Mouse (Mus musculus) lung, embryonic 15.5 days (tissue): ENCODE data around the gene Hid1. TPM values are rescaled to one million over a fixed set of nuclear protein-coding genes. Genes with fewer than 3 reads are reported as not detected.
A peak's percentile ranks its signal among the peaks of the same experiment; 100 is the strongest.
"Not testable (repeated sequence)": the region's sequence is repeated elsewhere in the genome, so short reads cannot be mapped to it uniquely, and the experiment has no call there.

Experiments used
- ATAC-seq: fragments of 200-750 bp; cut with Nextera tagmentation; 2 replicates; pipeline ENCODE4 v1.8.0; 2017; ENCODE audit warnings: moderate number of reproducible peaks, borderline replicate concordance; ENCODE audit not compliant: low FRiP score, low TSS enrichment; ENCODE audit errors: extremely low read depth
- H3K27ac ChIP-seq: fragments of 300-500 bp; sonication (generic); 2 replicates; pipeline ENCODE4 v1.5.1; 2015; ENCODE audit warnings: moderate library complexity, mild to moderate bottlenecking, inconsistent platforms
- H3K27me3 ChIP-seq: fragments of 300-500 bp; sonication (generic); 2 replicates; pipeline ENCODE4 v1.6.1; 2015; ENCODE audit warnings: inconsistent platforms
- H3K36me3 ChIP-seq: fragments of 300-500 bp; sonication (generic); 2 replicates; pipeline ENCODE4 v1.6.1; 2015; ENCODE audit warnings: inconsistent platforms
- H3K4me1 ChIP-seq: fragments of 300-500 bp; sonication (generic); 2 replicates; pipeline ENCODE4 v1.6.1; 2015; ENCODE audit warnings: inconsistent platforms
- H3K4me2 ChIP-seq: fragments of 300-500 bp; sonication (generic); 2 replicates; pipeline ENCODE4 v1.6.1; 2015; ENCODE audit warnings: inconsistent platforms, mild to moderate bottlenecking, moderate library complexity
- H3K4me3 ChIP-seq: fragments of 300-500 bp; sonication (generic); 2 replicates; pipeline ENCODE4 v1.5.1; 2015; ENCODE audit warnings: mild to moderate bottlenecking, inconsistent platforms
- H3K9ac ChIP-seq: fragments of 300-500 bp; sonication (generic); 2 replicates; pipeline ENCODE4 v1.6.1; 2015; ENCODE audit warnings: inconsistent platforms
- H3K9me3 ChIP-seq: fragments of 300-500 bp; sonication (generic); 2 replicates; pipeline ENCODE4 v1.6.1; 2016; ENCODE audit warnings: inconsistent platforms
- WGBS: fragments of 180-500 bp; shearing (Covaris S2); methylation state at CpG from one replicate; pipeline ENCODE4 v1.1.7; 2015; 5-methylcytosine and 5-hydroxymethylcytosine counted together
- polyA plus RNA-seq: library from polyadenylated mRNA; unstranded; fragments of >200 nt; fragmentation: Nextera tagmentation; extraction: Ambion mirVana; gene quantifications from 2 replicates; pipeline ENCODE4 v1.2.1, GENCODE M21; 2015

Gene Hid1
- polyA plus RNA-seq, 1 experiment from 2014 or later: 15.8 TPM

DNA sequence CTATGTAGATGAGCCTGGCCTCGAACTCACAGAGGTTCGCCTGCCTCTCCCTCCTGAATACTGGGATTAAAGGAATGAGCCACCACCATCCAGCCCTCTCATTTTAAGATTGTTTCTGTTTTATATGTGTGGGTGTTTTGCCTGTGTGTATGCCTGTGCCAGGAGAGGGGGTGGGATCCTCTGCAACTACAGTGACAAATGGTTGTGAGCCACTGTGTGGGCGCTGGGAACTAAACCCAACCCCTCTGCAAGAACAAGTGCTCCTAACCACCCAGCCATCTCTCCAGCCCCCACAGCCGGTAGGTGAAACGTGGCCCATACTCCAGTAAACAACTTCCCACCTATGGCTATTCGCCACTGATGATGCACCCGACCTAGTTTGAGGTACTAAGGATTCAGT, 23.8 kb upstream of the Hid1 start:
- no peak overlapping the region for H3K9ac ChIP-seq
- H3K4me1 ChIP-seq: no peaks in the 10 kb centered on the region
- no peak overlapping the region for H3K4me3 ChIP-seq
- H3K9me3 ChIP-seq: no peaks in the 10 kb centered on the region
- H3K4me2 ChIP-seq: no peak overlapping the region
- H3K27ac ChIP-seq: no peak overlapping the region
- H3K27me3 ChIP-seq: no peaks in the 10 kb centered on the region
- peaks cover 51% of the 10 kb centered on the region for H3K36me3 ChIP-seq
- 94% methylated on average over 7 of the region's 7 CpGs for WGBS
- no peak for ATAC-seq

DNA sequence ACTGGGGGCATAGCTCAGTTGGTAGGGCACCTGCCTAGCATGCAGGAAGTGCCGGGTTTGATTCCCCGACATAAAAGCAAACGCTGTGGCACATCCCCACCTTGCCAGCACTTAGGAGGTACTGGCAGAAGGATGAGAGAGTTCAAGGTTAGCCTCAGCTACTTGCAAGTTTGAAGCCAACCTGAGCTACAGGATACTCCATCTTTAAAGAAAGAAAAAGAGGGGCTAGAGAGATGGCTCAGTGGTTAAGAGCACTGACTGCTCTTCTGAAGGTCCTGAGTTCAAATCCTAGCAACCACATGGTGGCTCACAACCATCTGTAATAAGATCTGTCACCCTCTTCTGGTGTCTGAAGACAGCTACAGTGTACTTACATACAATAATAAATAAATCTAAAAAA, 19.3 kb upstream of the Hid1 start:
- WGBS: 82% methylated on average over 3 of the region's 3 CpGs
- peaks cover 18% of the 10 kb centered on the region for H3K36me3 ChIP-seq
- not testable (repeated sequence) for H3K27ac ChIP-seq, H3K27me3 ChIP-seq, H3K4me2 ChIP-seq, H3K4me3 ChIP-seq, H3K9ac ChIP-seq, ATAC-seq, H3K9me3 ChIP-seq
- H3K4me1 ChIP-seq: peaks cover 31% of the 10 kb centered on the region

DNA sequence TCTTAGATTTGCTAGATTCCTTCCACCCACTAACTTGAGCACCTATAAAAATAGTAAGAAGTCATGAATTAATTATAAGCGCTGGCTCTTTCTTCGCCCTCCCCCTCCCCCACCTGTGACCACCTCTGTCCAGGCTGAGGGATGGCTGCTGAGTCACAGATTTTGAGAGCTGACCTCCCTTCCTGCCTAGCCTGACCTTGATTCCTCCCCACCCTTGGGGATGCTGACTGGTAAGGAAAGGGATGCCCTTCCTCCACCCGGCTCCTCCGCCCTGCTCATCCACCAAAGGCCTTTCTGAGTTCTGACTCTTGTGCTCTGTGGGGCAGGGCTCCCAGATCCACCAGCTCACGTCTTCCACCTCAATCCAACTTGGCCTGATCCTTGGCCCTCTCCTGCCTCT, 17.0 kb upstream of the Hid1 start:
- H3K4me2 ChIP-seq: peak overlapping the region; percentile 82
- H3K9ac ChIP-seq: no peak overlapping the region
- H3K27me3 ChIP-seq: no peaks in the 10 kb centered on the region
- ATAC-seq: no peak
- no peaks in the 10 kb centered on the region for H3K36me3 ChIP-seq
- H3K4me3 ChIP-seq: no peak overlapping the region
- H3K27ac ChIP-seq: peak overlapping the region; percentile 74
- 75% methylated on average over 5 of the region's 5 CpGs for WGBS
- peaks cover 36% of the 10 kb centered on the region for H3K4me1 ChIP-seq
- H3K9me3 ChIP-seq: no peaks in the 10 kb centered on the region

DNA sequence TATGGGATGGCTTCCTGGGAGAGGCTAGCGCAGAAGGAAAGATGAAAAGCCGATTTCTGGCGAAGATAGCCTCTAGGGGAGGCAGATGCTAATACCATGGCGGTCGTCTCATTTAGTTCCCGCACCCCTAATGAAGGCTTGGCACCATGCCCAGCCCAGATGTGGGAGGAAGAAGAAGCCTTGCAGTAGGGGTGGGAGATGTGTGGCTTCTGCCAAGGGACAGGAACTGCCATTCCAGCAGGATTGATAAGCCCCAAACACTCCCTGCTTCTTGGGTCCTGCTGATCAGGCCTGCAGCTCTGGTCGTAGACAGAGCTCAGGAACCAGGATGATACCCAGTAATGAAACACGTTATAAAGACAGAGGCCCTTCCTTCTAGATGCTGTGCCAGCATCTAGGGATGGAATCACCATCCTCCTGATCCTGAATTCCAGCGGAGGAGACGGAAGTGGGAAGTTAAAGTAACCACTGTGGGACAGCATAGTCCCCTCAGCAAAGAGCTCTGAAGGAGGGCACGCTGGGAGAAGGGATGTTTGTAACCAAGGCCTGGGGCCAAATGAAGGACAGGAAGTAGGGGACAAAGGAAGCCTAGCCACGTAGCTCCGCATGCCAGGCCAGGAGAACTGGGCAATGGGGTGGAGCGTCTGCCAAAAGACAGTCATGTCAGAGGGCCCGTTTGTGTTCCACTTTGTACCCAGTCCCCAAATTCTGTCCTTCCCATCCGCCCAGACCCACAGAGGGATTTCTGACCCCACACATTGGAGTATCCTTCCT, 16.3 kb upstream of the Hid1 start:
- no peaks in the 10 kb centered on the region for H3K9me3 ChIP-seq
- H3K36me3 ChIP-seq: no peaks in the 10 kb centered on the region
- no peak overlapping the region for H3K9ac ChIP-seq
- 0 out of 2 replicates have a peak overlapping the region, but pooled peaks have one; percentile 82 for H3K4me3 ChIP-seq
- no peak for ATAC-seq
- peak overlapping the region; percentile 74 for H3K27ac ChIP-seq
- 37% methylated on average over 16 of the region's 16 CpGs for WGBS
- H3K4me2 ChIP-seq: peak overlapping the region; percentile 82
- no peaks in the 10 kb centered on the region for H3K27me3 ChIP-seq
- peaks cover 36% of the 10 kb centered on the region for H3K4me1 ChIP-seq

DNA sequence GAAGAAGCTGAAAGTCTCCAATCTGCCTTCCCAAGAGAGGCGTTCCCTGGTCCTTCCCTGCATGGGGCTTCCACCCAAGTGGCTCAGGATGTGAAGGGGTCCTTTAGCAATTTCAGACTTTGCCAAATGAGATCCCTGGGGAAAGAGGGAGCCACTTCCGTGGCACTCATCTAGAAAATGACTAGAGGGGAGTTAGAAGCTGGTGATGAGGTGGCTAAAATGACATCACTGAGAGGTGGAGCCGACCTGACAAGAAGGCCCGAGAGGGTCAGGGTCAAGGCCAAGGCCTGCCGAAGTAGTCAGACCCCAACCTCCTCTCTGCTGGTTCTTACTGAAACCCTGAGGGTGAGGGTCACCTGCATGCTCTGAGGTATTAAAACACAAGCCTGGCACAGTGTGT, 15.3 kb upstream of the Hid1 start:
- Histone ChIP-seq H3K4me3 (peak overlapping the region; percentile 82), H3K27ac (peak overlapping the region; percentile 84), H3K36me3 (no peaks in the 10 kb centered on the region), H3K4me2 (peak overlapping the region; percentile 82), H3K4me1 (peaks cover 36% of the 10 kb centered on the region), H3K9ac (peak overlapping the region; percentile 82), H3K27me3 (no peaks in the 10 kb centered on the region), H3K9me3 (no peaks in the 10 kb centered on the region)
- ATAC-seq: no peak
- WGBS: 9% methylated on average over 5 of the region's 5 CpGs

DNA sequence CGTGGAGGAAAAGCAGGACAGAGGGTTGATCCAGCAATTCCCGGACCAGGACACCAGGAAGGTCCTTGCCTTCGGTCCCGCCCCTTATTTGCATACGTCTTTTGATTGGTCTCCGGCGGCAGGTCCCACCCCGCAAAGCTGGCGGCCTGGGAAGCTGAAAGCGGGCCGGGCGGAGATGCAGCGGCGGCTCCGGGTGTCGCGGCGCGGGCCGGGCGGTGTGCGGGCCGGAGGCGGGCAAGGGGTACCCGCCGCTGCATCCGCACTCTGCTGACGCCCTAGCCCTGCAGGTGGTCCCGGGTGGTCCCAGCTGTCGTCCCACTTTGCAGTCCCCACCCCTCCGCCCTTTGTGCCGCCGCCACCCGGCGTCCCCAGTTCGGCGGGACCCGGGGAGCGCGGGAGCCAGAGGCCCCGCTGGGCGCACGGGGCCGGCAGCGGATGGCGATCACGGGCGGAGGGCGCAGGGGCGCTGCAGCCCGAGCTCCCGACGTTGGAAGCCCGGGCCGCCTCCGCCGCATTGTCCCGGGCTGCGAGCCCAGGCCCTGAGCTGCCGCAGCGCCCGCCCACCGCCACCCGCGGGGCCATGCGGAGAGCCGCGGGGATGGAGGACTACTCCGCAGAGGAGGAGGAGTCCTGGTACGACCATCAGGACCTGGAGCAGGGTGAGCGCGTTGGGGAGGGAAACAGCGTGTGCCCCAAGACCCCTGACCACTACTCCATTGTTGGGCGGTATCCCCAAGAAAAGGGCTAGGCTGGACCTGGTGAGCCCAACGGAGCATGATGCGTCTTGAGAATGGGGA, 14.4 kb upstream of the Hid1 start, which contains the start of gene Cdr2l:
Gene Cdr2l, plus strand, starts transcription at position 174 of the 797 bp plus-strand sequence.
- H3K4me3 ChIP-seq: peak within 1 kb of the TSS; percentile 82
- no peaks in the 10 kb centered on the region for H3K27me3 ChIP-seq
- peak within 1 kb of the TSS; percentile 82 for H3K4me2 ChIP-seq
- peak within 1 kb of the TSS; percentile 84 for H3K27ac ChIP-seq
- H3K36me3 ChIP-seq: no peaks in the 10 kb centered on the region
- peak; percentile 90 for ATAC-seq
- WGBS: under 1% methylated on average over 73 of the region's 76 CpGs
- H3K4me1 ChIP-seq: peaks cover 36% of the 10 kb centered on the region
- H3K9ac ChIP-seq: peak within 1 kb of the TSS; percentile 82
- no peaks in the 10 kb centered on the region for H3K9me3 ChIP-seq

DNA sequence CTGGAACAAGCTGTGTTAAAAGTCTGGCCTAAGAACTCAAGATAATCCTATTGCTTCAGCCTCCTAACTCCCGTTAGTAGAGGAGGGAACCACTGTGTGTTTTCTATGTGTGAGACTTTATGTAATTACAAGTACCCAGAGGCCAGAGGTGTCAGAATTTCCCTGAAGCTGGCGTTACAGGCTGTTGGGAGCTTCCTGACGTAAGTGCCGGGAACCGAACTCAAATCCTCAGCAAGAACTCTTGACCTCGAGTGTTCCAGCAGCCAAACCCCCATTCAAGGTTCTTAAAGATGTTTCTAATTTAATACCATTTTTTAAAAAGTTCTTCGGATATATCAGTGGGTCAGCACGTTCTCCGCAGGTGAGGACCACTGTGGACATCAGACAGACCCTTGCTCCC, 13.7 kb upstream of the Hid1 start:
- Histone ChIP-seq H3K36me3 (no peaks in the 10 kb centered on the region), H3K4me1 (peaks cover 36% of the 10 kb centered on the region), H3K9me3 (no peaks in the 10 kb centered on the region), H3K4me2 (peak overlapping the region; percentile 82), H3K27ac (peak overlapping the region; percentile 52; the same call in 1 of the 2 replicates), H3K9ac (no peak overlapping the region; the same call in 1 of the 2 replicates), H3K4me3 (peak overlapping the region; percentile 82), H3K27me3 (no peaks in the 10 kb centered on the region)
- no peak for ATAC-seq
- WGBS: 11% methylated on average over 9 of the region's 9 CpGs

DNA sequence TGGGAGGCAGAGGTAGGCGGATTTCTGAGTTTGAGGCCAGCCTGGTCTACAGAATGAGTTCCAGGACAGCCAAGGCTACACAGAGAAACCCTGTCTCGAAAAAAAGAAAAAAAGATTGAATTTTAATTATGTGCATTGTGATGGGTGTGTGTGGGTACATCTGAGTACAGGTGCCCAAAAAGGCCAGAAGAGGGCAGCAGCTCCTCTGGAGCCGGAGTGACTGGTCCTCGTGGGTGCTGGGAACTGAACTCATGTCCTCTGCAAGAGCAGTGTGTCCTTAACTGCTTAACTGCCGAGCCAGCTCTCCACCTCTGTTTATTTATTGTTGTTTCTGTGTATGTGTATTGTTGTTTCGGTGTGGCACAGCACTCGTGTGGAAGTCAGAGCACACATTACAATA, 10.3 kb upstream of the Hid1 start:
- WGBS: 74% methylated on average over 7 of the region's 7 CpGs
- Histone ChIP-seq H3K36me3 (no peaks in the 10 kb centered on the region), H3K4me3 (no peak overlapping the region), H3K9ac (no peak overlapping the region), H3K4me2 (no peak overlapping the region), H3K9me3 (no peaks in the 10 kb centered on the region), H3K27me3 (peaks cover 30% of the 10 kb centered on the region), H3K27ac (no peak overlapping the region), H3K4me1 (peaks cover 23% of the 10 kb centered on the region)
- no peak for ATAC-seq

DNA sequence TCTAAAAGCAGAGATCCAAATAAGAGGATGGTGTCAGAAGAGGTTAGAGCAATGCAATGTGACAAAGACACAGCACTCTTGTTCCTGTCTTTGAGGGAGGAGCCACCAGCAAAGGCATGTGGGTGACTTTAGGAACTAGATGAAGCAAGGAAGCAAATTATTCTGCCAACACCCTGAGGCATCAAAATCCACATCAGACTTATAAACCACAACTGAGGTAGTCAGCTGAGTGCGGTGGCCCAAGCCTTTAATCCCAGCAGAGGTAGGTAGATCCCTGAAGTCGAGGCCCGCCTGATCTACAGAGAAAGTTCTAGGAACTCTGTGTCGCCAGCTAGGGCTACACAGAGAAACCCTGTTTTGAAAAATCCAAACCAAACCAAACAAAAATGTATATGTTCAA, 9.7 kb upstream of the Hid1 start:
- 88% methylated on average over 4 of the region's 4 CpGs for WGBS
- H3K9ac ChIP-seq: no peak overlapping the region
- no peak overlapping the region for H3K4me2 ChIP-seq
- H3K4me3 ChIP-seq: no peak overlapping the region
- peaks cover 30% of the 10 kb centered on the region for H3K27me3 ChIP-seq
- no peak for ATAC-seq
- no peaks in the 10 kb centered on the region for H3K36me3 ChIP-seq
- no peaks in the 10 kb centered on the region for H3K9me3 ChIP-seq
- H3K27ac ChIP-seq: no peak overlapping the region
- H3K4me1 ChIP-seq: peaks cover 17% of the 10 kb centered on the region

DNA sequence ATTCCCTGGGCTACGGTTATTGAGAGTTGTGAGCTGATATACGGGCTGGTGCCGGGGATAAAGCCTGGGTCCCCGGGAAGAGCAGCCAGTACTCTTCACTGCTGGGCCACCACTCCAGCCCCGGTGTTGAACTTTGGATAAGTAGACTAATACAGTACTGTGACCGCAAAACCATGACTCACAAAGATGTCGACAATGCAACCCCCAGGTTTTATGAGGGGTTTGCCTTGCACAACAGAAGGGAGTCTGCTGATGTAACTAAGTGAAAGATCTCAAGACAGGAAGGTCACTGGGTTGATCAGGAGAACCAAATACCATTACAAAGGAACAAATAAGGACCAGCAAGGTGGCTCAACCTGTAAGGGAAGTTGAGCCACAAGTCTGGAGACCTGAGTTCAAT, 9.2 kb upstream of the Hid1 start:
- ATAC-seq: no peak
- Histone ChIP-seq H3K4me2 (no peak overlapping the region), H3K9me3 (no peaks in the 10 kb centered on the region), H3K9ac (no peak overlapping the region), H3K4me1 (peaks cover 16% of the 10 kb centered on the region), H3K27me3 (peaks cover 30% of the 10 kb centered on the region), H3K36me3 (no peaks in the 10 kb centered on the region), H3K4me3 (no peak overlapping the region), H3K27ac (no peak overlapping the region)
- WGBS: 59% methylated on average over 7 of the region's 7 CpGs

DNA sequence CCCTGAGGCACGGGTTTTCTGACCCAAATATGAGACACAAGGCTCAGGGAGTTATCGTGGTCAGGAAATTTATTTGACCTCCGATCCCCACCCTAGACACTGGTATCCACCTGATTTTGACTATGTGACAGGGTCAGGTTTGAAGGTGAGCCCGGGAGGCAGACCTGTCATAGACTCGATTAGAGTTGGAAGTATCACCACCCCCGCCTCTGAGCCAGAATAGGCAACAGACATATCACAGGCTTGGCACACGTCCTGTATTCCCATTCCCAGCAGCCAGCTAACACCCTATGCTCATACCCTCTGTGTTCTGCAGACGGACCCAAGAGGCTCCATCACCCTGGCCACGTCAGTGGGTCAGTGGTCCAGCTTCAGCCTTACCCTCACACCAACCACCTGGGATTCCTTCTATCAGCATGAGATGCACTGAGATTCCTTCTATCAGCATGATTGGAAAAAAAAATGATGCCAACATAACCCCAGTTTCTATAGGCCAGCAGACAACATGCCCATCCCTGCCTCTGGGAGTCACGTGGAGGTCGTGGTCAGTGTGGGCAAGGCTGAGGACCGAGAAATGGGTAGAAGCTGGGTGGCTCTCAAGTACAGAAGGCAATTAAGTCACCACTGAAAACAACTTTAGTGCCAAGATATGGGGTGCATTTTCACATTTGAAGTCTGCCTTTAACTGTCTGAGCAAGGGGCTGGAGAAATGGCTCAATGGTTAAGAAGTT, 7.3 kb upstream of the Hid1 start:
- 56% methylated on average over 12 of the region's 12 CpGs for WGBS
- ATAC-seq: no peak
- H3K27ac ChIP-seq: no peak overlapping the region
- no peak overlapping the region for H3K9ac ChIP-seq
- peaks cover 40% of the 10 kb centered on the region for H3K27me3 ChIP-seq
- H3K9me3 ChIP-seq: no peaks in the 10 kb centered on the region
- peak overlapping the region; percentile 75 for H3K4me2 ChIP-seq
- H3K4me3 ChIP-seq: peak overlapping the region; percentile 31; the same call in 1 of the 2 replicates
- peaks cover 12% of the 10 kb centered on the region for H3K4me1 ChIP-seq
- no peaks in the 10 kb centered on the region for H3K36me3 ChIP-seq
